Mouse (Mus musculus) heart, adult 18-20 months (tissue): ENCODE results near the gene Zfp114. TPM values are rescaled to one million over a fixed set of nuclear protein-coding genes. Genes with fewer than 3 reads are reported as not detected.
A peak's percentile ranks its signal among the peaks of the same experiment; 100 is the strongest.

Experiments used
- DNase-seq, 2 experiments: peaks; one replicate each; pipeline ENCODE4 v3.0.0; 2021 to 2022; ENCODE audit warnings: mixed read lengths in 1 of 2
- long read RNA-seq, 2 experiments: library from polyadenylated mRNA; stranded (forward); transcript quantifications; one replicate each; pipeline ENCODE4 v2.0.0; 2021
- total RNA-seq, 2 experiments: library from RNA; stranded (reverse); gene quantifications; 2 replicates each; pipeline ENCODE4 v1.2.3; 2021

Gene Zfp114
- total RNA-seq = not detected
- long read RNA-seq, experiment 1 = 0 reads
- long read RNA-seq, experiment 2 = 0 reads

DNA sequence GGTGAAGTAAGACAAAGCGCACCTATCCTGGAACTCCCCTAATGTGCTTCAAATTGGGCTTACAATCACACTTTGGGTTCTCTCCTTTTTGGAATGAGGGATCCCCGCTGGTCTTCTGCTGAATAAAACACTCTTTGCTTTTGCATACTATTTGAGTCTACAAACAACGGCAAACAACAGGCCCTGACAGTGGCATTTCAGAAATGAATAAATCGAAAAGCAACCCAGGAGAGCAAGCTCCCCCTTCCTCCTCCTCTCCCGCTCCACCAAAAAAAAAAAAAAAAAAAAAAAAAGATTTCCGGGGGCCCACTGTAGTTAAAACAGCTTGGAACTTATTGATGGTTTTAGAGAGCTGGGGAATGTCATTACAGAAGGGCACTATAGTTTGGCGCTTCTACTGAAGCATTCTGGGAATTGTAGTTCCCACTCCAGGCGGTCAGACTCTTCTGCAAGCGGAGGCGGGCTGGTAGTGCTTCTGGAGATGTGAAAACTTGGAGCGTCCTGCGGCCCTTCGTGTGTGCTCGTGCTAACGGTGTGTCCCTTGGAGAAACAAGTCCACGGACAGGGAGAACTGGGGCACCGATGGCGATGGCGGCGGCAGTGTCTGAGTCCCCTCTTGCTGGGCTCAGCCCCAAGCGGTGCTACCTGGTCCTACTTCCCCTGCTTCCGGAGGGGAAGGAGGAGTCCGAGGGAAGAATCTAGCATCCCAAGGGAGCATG, at the start of gene Zfp114:
Zfp114 (plus strand) TSS at position 443 of the 719 bp plus-strand sequence.
- DNase-seq = peak; percentile 32 to 38

DNA sequence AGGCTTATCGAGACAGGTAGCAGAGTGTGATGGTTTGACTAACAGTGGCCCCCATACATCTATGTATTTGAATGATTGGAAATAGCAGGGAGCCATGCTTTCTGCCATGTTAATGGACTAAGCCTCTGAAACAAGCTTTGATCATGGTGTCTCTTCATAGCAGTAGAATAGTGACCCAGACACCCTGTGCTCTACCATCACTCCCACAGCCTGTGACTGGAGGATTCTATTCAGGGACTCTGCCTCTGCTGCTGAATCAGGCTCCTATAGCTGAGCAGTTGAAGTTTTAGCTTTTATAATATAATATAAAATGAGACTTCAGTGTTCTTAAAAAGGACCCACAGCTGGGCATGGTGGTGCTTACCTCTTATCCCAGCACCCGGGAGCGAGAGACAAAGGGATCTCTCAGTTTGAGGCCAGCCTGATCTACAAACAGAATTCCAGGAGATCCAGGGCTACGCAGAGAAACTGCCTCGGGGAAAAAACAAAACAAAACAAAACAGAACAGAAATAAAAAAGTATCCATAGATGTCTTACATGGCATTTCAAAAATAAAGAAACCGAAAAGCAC, 41.4 kb upstream of the Zfp114 start:
- DNase-seq = no peak

DNA sequence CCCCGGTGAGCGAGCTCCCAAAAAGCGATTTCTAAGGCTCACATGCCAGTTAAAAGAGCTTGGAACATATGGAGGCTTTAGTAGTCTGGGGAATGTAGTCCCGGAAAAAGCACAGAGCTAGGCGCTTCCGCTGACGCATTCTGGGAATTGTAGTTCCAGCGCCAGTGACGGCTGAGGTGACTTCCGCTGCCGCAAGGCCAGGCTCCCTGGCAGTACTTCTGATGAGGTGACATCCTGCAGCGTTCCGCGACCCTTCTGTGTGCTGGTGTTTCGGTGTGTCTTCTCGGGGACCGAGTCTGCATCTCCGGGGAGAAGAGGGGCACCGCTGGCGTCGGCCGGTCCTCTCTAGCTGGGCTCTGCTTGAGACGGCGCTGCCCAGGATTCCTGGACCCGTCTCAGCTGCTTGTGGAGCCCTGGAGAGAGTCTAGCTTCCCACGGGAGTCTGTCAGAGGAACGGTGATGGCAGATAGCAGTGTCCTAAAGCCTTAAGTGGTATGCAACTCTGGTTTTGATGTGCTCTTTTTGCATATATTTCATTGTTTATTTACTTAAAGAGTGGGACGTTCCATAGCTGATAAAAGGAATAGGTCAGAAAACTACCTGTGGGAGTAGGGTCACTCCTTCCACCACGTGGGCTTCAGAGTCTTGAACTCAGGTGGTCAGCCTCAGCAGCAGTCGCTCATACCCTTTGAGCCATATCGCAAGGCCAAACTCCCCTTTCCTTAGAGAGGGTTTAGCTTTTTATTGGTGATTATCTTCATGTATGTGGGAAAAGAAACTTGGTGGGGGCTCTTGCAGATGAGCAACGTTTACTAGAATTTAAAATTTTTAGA, 40.6 kb upstream of the Zfp114 start, which contains the start of gene Zfp235:
Zfp235 (plus strand) TSS at position 174 of the 833 bp plus-strand sequence.
- peak; percentile 91 to 93 for DNase-seq

- no peak for DNase-seq
Measured at GRCm38 (mm10) chr7:24142566-24142965, 32.3 kb upstream of the Zfp114 start.

DNA sequence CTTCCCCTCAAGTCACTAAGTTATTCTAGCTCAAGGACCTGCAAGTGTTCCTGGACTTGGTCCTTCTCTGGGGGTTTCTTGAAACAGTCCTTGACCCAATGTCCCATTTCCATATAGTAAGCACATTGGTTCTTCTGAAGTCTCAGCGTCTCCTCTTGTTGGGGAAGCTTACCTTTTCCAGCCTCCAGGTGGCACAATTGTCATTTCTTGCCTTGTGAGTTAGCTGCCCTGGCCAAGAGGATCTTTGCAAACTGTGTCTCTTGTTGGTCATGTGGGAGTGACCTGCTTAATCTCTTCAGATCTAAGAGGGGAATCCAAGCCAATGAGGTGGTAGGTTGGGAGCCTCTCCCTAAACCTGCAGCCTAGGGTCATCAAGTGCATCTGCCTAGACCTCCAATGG, 21.6 kb upstream of the Zfp114 start:
- no peak for DNase-seq

- no peak for DNase-seq
Measured at GRCm38 (mm10) chr7:24172191-24172590, 2.7 kb upstream of the Zfp114 start.

DNA sequence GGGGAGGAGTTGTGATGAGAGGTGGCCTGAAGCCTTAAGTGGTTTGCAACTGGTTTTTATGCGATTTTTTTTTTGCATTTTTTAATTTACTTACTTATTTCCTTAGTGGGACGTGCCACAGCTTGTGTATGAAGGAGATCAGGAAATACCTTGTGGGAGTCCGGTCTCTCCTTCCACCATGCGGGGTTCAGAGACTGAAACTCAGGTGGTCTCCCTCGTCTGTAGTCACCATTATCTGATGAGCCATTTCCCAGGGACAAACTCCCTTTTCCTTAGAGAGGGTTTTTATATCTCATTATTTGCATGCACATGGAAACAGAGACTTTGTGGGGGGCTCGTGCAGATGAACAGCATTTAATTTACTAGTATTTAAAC, 464 bp downstream of the Zfp114 start:
- no peak for DNase-seq

GRCm38 (mm10) chr7:24187611-24188010, 12.8 kb downstream of the Zfp114 start:
- DNase-seq = no peak

GRCm38 (mm10) chr7:24188901-24189570, 14.2 kb downstream of the Zfp114 start:
- DNase-seq = no peak

GRCm38 (mm10) chr7:24189571-24189944, 14.7 kb downstream of the Zfp114 start:
- DNase-seq = no peak

- no peak for DNase-seq
Measured at GRCm38 (mm10) chr7:24191361-24191760, 16.5 kb downstream of the Zfp114 start.

DNA sequence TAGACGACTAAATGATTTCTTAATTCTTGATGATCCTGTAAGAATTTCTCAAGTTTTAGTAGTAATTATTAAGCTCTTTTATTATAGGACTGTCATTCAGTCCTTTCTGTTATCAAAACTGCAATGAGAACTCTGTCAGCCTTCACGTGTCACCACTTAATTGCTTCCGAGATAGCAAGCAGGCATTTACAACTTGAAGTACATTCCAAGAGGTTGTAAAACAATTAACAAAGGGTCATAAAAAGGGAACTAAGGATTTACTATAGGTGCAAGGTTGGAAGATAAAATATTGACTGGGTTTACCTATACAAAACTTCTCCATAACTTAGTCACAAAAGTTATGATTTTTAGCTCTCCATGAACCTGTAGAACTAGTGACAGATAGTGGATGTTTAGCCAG, 18.3 kb downstream of the Zfp114 start:
- DNase-seq = no peak

DNA sequence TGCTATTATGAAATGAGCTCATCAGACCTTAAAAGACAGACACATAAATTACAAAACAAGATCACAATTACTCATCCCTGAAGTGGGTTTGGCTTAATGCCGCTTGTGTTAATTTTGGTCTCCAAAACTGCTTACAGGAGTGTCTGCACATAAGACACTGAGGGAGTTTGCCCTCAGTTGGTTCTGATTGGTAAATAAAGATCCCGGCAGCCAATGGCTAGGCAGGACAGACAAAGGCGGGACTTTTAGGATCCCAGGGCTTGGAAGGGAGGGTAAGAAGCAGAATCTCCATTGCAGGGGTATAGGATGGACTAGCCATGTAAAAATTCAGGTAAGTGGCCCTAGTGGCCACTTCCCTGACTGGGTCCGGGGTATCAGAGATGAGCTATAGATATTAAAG, 22.1 kb downstream of the Zfp114 start:
- DNase-seq = no peak

DNA sequence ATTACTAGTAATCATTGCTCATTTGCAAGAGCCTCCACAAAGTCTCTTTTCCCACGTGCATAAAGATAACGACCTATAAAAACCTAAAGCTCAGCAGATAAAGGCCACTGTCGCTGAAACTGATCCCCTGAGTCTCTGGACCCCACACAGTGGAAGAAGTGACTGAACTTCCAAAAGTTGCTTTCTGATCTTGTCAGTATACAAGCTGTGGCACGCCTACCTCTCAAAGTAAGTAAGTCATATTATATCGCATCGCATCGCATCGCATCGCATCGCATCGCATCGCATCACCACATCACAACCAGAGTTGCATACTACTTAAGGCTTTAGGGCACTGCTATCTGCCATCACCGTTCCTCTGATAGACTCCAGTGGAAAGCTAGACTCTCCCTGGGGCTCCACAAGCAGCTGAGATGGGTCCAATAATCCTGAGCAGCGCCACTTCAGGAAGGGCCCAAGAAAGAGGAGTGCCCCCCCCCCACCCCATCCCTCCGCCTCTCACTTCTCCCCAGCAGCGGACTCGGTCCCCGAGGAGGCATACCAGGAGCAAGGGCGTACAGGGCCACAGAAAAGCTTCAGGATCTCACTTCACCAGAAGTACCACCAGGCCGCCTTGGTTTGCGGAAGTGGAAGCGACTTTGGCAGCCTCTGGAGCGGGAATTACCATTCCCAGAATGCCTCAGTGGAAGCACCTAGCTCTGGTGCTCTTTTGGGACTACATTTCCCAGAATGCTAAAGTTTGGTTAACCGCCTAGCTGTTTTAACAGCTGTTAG, 32.8 kb downstream of the Zfp114 start:
- DNase-seq = peak; percentile 85 to 87

DNA sequence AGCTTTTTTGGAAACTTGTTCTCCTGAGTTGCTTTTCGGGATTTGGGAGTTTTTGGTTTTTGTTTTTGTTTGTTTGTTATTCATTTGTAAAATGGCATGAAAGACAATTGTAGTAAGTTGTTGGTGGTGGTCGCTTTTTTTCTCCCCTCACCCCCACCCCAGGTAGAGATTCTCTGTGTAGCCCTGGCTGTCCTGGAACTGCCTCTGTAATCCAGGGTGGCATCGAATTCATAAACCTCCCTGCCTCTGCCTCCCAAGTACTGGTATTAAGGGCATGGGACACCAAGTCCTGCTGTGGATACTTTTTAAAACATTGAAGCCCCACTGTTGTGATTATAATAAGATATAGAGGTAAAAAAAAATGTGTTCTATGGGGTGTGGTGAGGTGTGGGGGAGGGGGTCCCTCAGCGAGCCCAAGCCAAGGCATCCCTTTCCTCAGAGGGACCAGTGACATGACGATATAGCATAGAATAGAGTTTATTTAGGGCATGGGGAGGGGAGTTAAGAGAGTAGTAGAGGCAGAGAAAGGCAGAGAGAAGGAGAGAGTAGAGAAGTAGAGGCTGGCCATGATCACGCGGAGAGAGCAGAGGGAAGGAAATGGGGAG, 33.5 kb downstream of the Zfp114 start:
- no peak for DNase-seq

GRCm38 (mm10) chr7:24210296-24210695, 35.4 kb downstream of the Zfp114 start:
- DNase-seq = no peak

DNA sequence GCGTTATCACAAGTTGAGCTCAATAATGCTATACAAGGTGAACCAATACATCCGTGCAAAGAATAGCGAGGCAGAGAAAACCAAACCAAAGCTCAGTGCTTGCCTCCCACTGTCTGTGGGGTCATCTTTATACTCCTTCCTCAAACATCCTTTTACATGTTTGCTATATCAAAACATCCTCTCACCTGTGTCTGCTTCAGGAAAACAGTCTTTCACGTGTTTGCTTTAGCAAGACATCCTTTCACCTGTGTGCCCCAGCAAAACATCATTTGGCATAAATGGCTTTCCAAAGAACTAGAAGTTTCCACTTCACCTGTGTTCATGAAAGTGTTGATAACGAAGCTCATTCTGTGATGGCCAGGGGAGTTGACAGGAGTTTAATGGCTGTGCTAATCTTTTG, 36.5 kb downstream of the Zfp114 start, which contains the start of gene Zfp111:
Zfp111 (minus strand) TSS at position 101 of the 400 bp plus-strand sequence.
- no peak for DNase-seq
